Mouse (Mus musculus): ENCODE results near the gene Zbtb46. TPM values are rescaled to one million over a fixed set of nuclear protein-coding genes. Genes with fewer than 3 reads are reported as not detected.

The Zbtb46 gene
- polyA plus RNA-seq, 1 experiment = 1.6 TPM

- H3K36me3 ChIP-seq (ENCODE audit: control insufficient read depth, insufficient read depth, low read length) = no peaks in the 10 kb centered on the region
- no peak overlapping the region for H3K27ac ChIP-seq (ENCODE audit: insufficient read depth, low read depth, low read length)
- no peak for TF ChIP-seq CTCF (IDR thresholded peaks at IDR 0.05; ENCODE audit: extremely low read depth, insufficient read length, insufficient replicate concordance, low read depth, low read length)
- no peak for TF ChIP-seq POLR2A (IDR thresholded peaks at IDR 0.05; ENCODE audit: low read depth, low read length)
- 67% methylated on average over 2 of the region's 2 CpGs for WGBS
- no peak overlapping the region for H3K4me3 ChIP-seq (ENCODE audit: low read depth, low read length)
- H3K27me3 ChIP-seq (ENCODE audit: control insufficient read depth, insufficient read depth, low read length) = peaks cover 44% of the 10 kb centered on the region
- H3K4me1 ChIP-seq (ENCODE audit: control insufficient read depth, insufficient read depth, insufficient read length, low read length) = peaks cover 6% of the 10 kb centered on the region; the same call in 1 of the 2 replicates
Observed at GRCm38 (mm10) chr2:181455899-181456298, 3.3 kb downstream of the Zbtb46 start.

GRCm38 (mm10) chr2:181453274-181453673 lies 6.0 kb downstream of the Zbtb46 start:
- Histone ChIP-seq H3K36me3 (ENCODE audit: control insufficient read depth, insufficient read depth, low read length) (no peaks in the 10 kb centered on the region), H3K4me3 (ENCODE audit: low read depth, low read length) (no peak overlapping the region), H3K27me3 (ENCODE audit: control insufficient read depth, insufficient read depth, low read length) (peaks cover 24% of the 10 kb centered on the region), H3K27ac (ENCODE audit: insufficient read depth, low read depth, low read length) (no peak overlapping the region), H3K4me1 (ENCODE audit: control insufficient read depth, insufficient read depth, insufficient read length, low read length) (no peaks in the 10 kb centered on the region)
- WGBS = 61% methylated on average over 1 of the region's 1 CpGs
- no peak for TF ChIP-seq POLR2A (IDR thresholded peaks at IDR 0.05; ENCODE audit: low read depth, low read length)
- peak; percentile 10; the same call in 1 of the 2 replicates for TF ChIP-seq CTCF (IDR thresholded peaks at IDR 0.05; ENCODE audit: extremely low read depth, insufficient read length, insufficient replicate concordance, low read depth, low read length)

- Histone ChIP-seq H3K27ac (ENCODE audit: insufficient read depth, low read depth, low read length) (no peak overlapping the region), H3K36me3 (ENCODE audit: control insufficient read depth, insufficient read depth, low read length) (no peaks in the 10 kb centered on the region), H3K4me1 (ENCODE audit: control insufficient read depth, insufficient read depth, insufficient read length, low read length) (no peaks in the 10 kb centered on the region), H3K27me3 (ENCODE audit: control insufficient read depth, insufficient read depth, low read length) (peaks cover 15% of the 10 kb centered on the region), H3K4me3 (ENCODE audit: low read depth, low read length) (no peak overlapping the region)
- 73% methylated on average over 4 of the region's 4 CpGs for WGBS
- no peak for TF ChIP-seq CTCF (IDR thresholded peaks at IDR 0.05; ENCODE audit: extremely low read depth, insufficient read length, insufficient replicate concordance, low read depth, low read length)
- no peak for TF ChIP-seq POLR2A (IDR thresholded peaks at IDR 0.05; ENCODE audit: low read depth, low read length)
Observed at GRCm38 (mm10) chr2:181452181-181452580, 7.0 kb downstream of the Zbtb46 start.

- Histone ChIP-seq H3K36me3 (ENCODE audit: control insufficient read depth, insufficient read depth, low read length) (no peaks in the 10 kb centered on the region), H3K27ac (ENCODE audit: insufficient read depth, low read depth, low read length) (no peak overlapping the region), H3K27me3 (ENCODE audit: control insufficient read depth, insufficient read depth, low read length) (no peaks in the 10 kb centered on the region), H3K4me3 (ENCODE audit: low read depth, low read length) (no peak overlapping the region), H3K4me1 (ENCODE audit: control insufficient read depth, insufficient read depth, insufficient read length, low read length) (no peaks in the 10 kb centered on the region)
- WGBS = 81% methylated on average over 2 of the region's 2 CpGs
- TF ChIP-seq CTCF (IDR thresholded peaks at IDR 0.05; ENCODE audit: extremely low read depth, insufficient read length, insufficient replicate concordance, low read depth, low read length) (no peak), POLR2A (IDR thresholded peaks at IDR 0.05; ENCODE audit: low read depth, low read length) (no peak)
Observed at GRCm38 (mm10) chr2:181443016-181443415, 16.2 kb downstream of the Zbtb46 start.

- no peak overlapping the region for H3K27ac ChIP-seq (ENCODE audit: insufficient read depth, low read depth, low read length)
- H3K27me3 ChIP-seq (ENCODE audit: control insufficient read depth, insufficient read depth, low read length) = no peaks in the 10 kb centered on the region
- no peaks in the 10 kb centered on the region for H3K36me3 ChIP-seq (ENCODE audit: control insufficient read depth, insufficient read depth, low read length)
- no peak overlapping the region for H3K4me3 ChIP-seq (ENCODE audit: low read depth, low read length)
- no peaks in the 10 kb centered on the region for H3K4me1 ChIP-seq (ENCODE audit: control insufficient read depth, insufficient read depth, insufficient read length, low read length)
- WGBS = 87% methylated on average over 4 of the region's 4 CpGs
- no peak for TF ChIP-seq CTCF (IDR thresholded peaks at IDR 0.05; ENCODE audit: extremely low read depth, insufficient read length, insufficient replicate concordance, low read depth, low read length)
- no peak for TF ChIP-seq POLR2A (IDR thresholded peaks at IDR 0.05; ENCODE audit: low read depth, low read length)
Observed at GRCm38 (mm10) chr2:181438176-181438575, 21.1 kb downstream of the Zbtb46 start.

GRCm38 (mm10) chr2:181436246-181436645 lies 23.0 kb downstream of the Zbtb46 start:
- no peak for TF ChIP-seq POLR2A (IDR thresholded peaks at IDR 0.05; ENCODE audit: low read depth, low read length)
- no peak for TF ChIP-seq CTCF (IDR thresholded peaks at IDR 0.05; ENCODE audit: extremely low read depth, insufficient read length, insufficient replicate concordance, low read depth, low read length)
- no peaks in the 10 kb centered on the region for H3K36me3 ChIP-seq (ENCODE audit: control insufficient read depth, insufficient read depth, low read length)
- H3K4me3 ChIP-seq (ENCODE audit: low read depth, low read length) = no peak overlapping the region
- H3K27me3 ChIP-seq (ENCODE audit: control insufficient read depth, insufficient read depth, low read length) = no peaks in the 10 kb centered on the region
- whole genome bisulfite sequencing = 67% methylated on average over 2 of the region's 2 CpGs
- H3K4me1 ChIP-seq (ENCODE audit: control insufficient read depth, insufficient read depth, insufficient read length, low read length) = no peaks in the 10 kb centered on the region
- H3K27ac ChIP-seq (ENCODE audit: insufficient read depth, low read depth, low read length) = no peak overlapping the region

- TF ChIP-seq POLR2A (IDR thresholded peaks at IDR 0.05; ENCODE audit: low read depth, low read length) = no peak
- no peak for TF ChIP-seq CTCF (IDR thresholded peaks at IDR 0.05; ENCODE audit: extremely low read depth, insufficient read length, insufficient replicate concordance, low read depth, low read length)
- Histone ChIP-seq H3K4me1 (ENCODE audit: control insufficient read depth, insufficient read depth, insufficient read length, low read length) (no peaks in the 10 kb centered on the region), H3K27me3 (ENCODE audit: control insufficient read depth, insufficient read depth, low read length) (no peaks in the 10 kb centered on the region), H3K36me3 (ENCODE audit: control insufficient read depth, insufficient read depth, low read length) (no peaks in the 10 kb centered on the region), H3K4me3 (ENCODE audit: low read depth, low read length) (no peak overlapping the region), H3K27ac (ENCODE audit: insufficient read depth, low read depth, low read length) (no peak overlapping the region)
- WGBS = 78% methylated on average over 9 of the region's 9 CpGs
Observed at GRCm38 (mm10) chr2:181423834-181424233, 35.4 kb downstream of the Zbtb46 start.
